Mouse (Mus musculus): ENCODE measurements around the gene Bloc1s2. TPM values are rescaled to one million over a fixed set of nuclear protein-coding genes. Genes with fewer than 3 reads are reported as not detected.

Gene Bloc1s2
- polyA plus RNA-seq, 1 experiment from 2014 or later = 169 TPM

DNA sequence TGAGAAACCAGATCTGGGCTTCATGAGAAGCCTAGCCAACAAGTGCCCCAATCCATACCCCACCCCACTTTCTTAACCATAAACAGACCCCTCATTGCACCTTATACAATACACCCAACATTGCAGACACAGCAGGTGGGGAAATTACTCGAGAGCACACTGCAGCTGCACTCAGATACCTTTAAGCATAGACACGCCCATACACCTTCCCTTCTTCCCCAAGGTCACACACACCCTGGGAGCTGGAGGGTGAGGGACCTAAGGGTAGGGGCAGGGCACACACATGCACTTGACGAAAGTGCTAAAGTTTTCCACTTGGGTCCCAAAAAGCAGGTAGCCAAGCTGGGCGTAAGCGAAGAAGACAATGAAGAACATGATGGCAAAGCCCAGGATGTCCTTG, 7.5 kb upstream of the Bloc1s2 start:
- Histone ChIP-seq H3K27me3 (peaks cover 63% of the 10 kb centered on the region), H3K9ac (no peak overlapping the region), H3K4me2 (no peak overlapping the region), H3K27ac (no peak overlapping the region), H3K36me3 (no peaks in the 10 kb centered on the region), H3K4me1 (replicated peaks) (no peaks in the 10 kb centered on the region), H3K4me3 (no peak overlapping the region), H3K9me3 (no peaks in the 10 kb centered on the region)
- 82% methylated on average over 5 of the region's 5 CpGs for WGBS
- ATAC-seq (ENCODE audit: low FRiP score) = no peak

DNA sequence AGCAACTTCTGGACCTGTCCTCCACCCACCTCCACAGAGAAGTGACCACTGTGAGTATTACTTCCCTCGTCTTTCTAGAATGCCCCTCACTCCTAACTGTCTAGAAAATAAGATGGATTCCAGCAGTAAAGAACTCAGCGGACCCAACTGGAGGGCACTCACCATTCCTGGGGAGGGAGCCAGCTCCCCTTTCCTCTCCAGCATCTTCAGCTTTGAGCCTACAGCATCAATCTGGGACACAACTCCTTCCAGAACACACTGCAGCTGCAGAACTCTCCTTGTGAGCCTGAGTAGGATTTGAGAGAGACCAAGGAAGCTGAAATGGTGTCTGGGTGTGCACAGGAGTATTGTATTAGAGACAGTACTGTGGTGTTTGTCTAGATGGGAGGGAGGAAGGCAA, 2.7 kb upstream of the Bloc1s2 start:
- WGBS = 76% methylated on average over 2 of the region's 2 CpGs
- ATAC-seq (ENCODE audit: low FRiP score) = no peak
- Histone ChIP-seq H3K4me2 (no peak overlapping the region), H3K9ac (no peak overlapping the region), H3K27ac (no peak overlapping the region), H3K27me3 (peaks cover 39% of the 10 kb centered on the region), H3K9me3 (no peaks in the 10 kb centered on the region), H3K4me1 (replicated peaks) (peaks cover 21% of the 10 kb centered on the region), H3K4me3 (no peak overlapping the region), H3K36me3 (peaks cover 7% of the 10 kb centered on the region; the same call in 1 of the 2 replicates)

DNA sequence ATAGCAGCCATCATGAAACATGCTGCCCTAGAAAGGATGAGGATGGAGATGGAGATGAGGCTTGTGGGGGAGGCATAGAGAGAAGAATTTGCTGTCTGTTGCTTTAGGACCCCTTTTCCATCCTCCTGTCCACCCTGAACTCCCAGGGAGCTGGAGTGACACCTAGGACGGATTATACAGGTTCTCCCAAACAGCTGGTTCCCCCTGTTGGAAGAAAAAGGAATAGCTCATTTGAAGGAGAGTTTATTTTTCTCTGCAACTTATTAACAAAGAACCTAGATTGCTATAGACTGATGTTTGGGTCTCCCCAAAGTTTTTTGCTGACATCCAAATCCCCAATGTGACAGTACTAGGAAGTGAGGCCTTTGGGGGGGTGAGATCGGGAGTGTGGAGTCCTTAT, 2.1 kb upstream of the Bloc1s2 start:
- Histone ChIP-seq H3K9ac (no peak overlapping the region), H3K4me3 (no peak overlapping the region), H3K4me1 (replicated peaks) (peaks cover 21% of the 10 kb centered on the region), H3K4me2 (no peak overlapping the region), H3K36me3 (peaks cover 12% of the 10 kb centered on the region), H3K9me3 (no peaks in the 10 kb centered on the region), H3K27ac (no peak overlapping the region), H3K27me3 (peaks cover 33% of the 10 kb centered on the region)
- 34% methylated on average over 2 of the region's 2 CpGs for WGBS
- ATAC-seq (ENCODE audit: low FRiP score) = no peak

DNA sequence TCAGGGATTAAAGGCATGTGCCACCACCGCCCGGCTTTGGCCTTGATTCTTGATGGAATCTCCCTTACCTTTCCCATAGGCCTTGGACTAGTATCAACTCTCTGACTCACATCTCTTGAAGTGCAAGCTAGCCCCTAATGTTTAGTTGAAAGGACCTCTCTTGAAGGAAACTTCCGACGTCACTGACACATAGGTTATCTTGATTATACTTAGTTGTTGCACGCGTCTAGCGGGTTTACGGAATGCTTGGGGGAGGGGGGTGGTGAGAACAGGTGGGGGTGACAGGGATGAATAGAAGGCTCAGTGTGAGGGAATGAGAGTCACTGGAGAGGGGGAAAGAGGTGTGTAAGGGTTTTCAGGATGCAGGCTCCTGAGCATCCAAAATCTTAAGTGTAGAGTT, 705 bp upstream of the Bloc1s2 start:
- H3K4me1 ChIP-seq (replicated peaks) = peaks cover 21% of the 10 kb centered on the region
- H3K9ac ChIP-seq = no peak overlapping the region
- peaks cover 23% of the 10 kb centered on the region for H3K27me3 ChIP-seq
- ATAC-seq (ENCODE audit: low FRiP score) = no peak
- no peaks in the 10 kb centered on the region for H3K9me3 ChIP-seq
- WGBS = 96% methylated on average over 8 of the region's 8 CpGs
- H3K27ac ChIP-seq = no peak overlapping the region
- peaks cover 26% of the 10 kb centered on the region for H3K36me3 ChIP-seq
- H3K4me3 ChIP-seq = no peak overlapping the region
- no peak overlapping the region for H3K4me2 ChIP-seq

DNA sequence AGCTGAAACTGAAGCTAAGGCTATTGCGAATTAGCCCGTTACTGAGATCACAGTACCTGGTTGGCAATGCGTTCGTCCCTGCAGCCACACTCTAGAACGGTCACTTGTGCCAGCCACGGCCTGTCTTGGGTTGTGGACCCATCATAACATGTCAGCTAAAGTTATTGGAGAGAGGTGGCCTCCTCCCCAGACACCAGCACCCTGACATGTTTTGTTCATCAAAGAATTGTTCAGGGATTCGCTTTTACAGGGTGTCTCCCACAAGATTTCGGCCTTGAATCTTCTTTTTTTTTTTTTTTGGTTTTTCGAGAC, 278 bp upstream of the Bloc1s2 start:
- Histone ChIP-seq H3K36me3 (peaks cover 31% of the 10 kb centered on the region), H3K27me3 (peaks cover 22% of the 10 kb centered on the region), H3K4me1 (replicated peaks) (peaks cover 21% of the 10 kb centered on the region), H3K4me3 (peak overlapping the region; percentile 73), H3K9me3 (no peaks in the 10 kb centered on the region), H3K4me2 (peak overlapping the region; percentile 86), H3K27ac (peak overlapping the region; percentile 82), H3K9ac (peak overlapping the region; percentile 84)
- peak; percentile 74 for ATAC-seq (ENCODE audit: low FRiP score)
- WGBS = 63% methylated on average over 9 of the region's 9 CpGs

DNA sequence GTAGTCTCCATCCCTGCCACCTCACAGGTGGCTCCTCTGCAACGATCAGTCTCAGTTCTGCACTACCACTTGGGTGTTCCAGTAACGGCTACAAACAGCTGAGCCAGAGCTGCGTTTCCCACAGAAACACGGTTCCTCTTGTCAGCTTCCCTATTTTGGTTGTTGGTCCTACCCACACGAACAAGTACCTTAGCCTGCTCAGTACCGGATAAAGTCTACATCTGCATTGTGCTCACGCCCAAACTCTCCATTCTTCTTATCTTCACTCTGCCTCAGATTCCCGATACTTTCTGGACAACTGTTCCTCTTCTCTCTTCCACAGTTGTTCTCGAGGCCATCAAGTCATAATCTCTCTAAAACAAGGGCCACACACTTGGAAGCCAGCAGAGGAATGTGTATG, 1.9 kb downstream of the Bloc1s2 start:
- WGBS = 92% methylated on average over 9 of the region's 9 CpGs

DNA sequence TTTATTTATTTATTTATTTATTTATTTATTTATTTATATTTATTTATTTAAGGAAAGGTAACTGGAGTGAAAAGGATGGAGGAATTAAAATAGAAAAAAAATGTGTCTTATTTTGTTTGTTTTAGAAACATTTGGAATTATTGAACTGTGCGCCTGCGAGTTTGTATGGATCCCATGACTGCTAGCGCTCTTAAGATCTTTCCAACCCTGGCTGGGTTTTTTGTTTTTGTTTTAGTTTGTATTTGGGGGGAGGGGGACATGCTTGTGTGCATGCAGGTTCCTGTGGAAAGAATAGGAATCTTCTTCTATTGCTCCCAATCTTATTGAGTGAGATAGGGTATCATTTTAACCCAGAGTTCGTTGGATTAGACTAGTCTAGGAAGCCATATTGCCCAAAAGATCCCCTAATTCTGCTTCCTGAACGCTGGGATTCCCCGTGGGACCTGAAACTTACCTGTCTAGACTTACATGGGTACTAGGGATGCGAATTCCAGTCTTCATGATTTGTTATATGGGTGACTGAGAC, 10.2 kb downstream of the Bloc1s2 start:
- ATAC-seq (ENCODE audit: low FRiP score) = peak; percentile 51; the same call in 1 of the 2 replicates
- peaks cover 9% of the 10 kb centered on the region for H3K4me1 ChIP-seq (replicated peaks)
- H3K27me3 ChIP-seq = no peaks in the 10 kb centered on the region
- peak overlapping the region; percentile 58 for H3K4me3 ChIP-seq
- H3K9me3 ChIP-seq = no peaks in the 10 kb centered on the region
- H3K9ac ChIP-seq = peak overlapping the region; percentile 26; the same call in 1 of the 2 replicates
- H3K27ac ChIP-seq = peak overlapping the region; percentile 25; the same call in 1 of the 2 replicates
- WGBS = 29% methylated on average over 7 of the region's 7 CpGs
- peaks cover 41% of the 10 kb centered on the region for H3K36me3 ChIP-seq
- H3K4me2 ChIP-seq = peak overlapping the region; percentile 49

More for the DNA sequence above, 1.9 kb downstream of the Bloc1s2 start:
- Histone ChIP-seq H3K9ac (no peak overlapping the region), H3K4me2 (no peak overlapping the region), H3K36me3 (peaks cover 49% of the 10 kb centered on the region), H3K9me3 (no peaks in the 10 kb centered on the region), H3K4me1 (replicated peaks) (peaks cover 21% of the 10 kb centered on the region), H3K4me3 (no peak overlapping the region), H3K27ac (no peak overlapping the region), H3K27me3 (peaks cover 13% of the 10 kb centered on the region)
- ATAC-seq (ENCODE audit: low FRiP score) = no peak

DNA sequence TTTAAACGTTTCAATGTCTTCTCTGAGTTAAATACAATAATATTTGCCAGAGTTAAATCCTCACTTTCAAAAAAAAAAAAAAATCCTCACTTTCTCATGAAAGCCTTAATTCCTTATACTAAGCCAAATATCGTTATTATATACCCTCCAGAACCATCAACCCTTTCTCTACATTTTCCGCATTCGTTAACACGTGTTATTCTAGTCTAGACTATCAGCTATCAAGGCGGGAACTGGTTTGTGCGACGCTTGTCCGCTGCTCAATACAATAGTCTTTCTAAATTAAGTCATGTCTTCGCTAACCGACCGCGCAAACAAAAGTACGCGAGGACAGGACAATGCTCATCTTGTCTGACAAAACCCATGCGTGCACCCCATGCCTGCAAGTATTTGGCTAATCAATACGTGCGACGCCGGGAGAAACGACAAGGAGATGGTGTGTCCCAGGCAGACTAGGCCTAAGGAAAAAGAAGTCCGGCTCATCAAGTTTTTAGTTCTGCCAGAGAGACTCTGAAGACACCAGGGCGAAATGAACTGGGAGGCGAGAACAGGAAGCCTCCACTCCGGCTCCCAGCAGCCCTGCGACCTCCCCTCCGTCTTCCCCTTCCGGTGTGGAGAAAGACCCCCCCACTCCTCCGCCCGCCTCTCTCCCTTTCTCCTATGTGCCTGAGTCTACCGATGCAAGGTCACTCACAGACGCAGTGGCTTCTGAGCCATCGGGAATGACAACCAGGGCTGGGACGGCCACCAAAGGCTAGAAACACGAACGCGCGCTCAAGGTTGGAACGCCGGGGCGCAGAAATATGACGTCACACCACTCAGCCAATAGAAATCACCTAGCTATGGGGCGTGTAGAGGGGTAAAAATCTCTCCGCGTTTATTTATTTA, 10.9 kb downstream of the Bloc1s2 start, which contains the start of gene Cwf19l1:
Gene Cwf19l1 (minus strand): TSS at position 805 of the 888 bp plus-strand sequence.
- Histone ChIP-seq H3K9ac (peak within 1 kb of the TSS; percentile 72), H3K4me3 (peak within 1 kb of the TSS; percentile 58), H3K27me3 (no peaks in the 10 kb centered on the region), H3K27ac (peak within 1 kb of the TSS; percentile 94), H3K4me1 (replicated peaks) (peaks cover 9% of the 10 kb centered on the region), H3K4me2 (peak within 1 kb of the TSS; percentile 82), H3K36me3 (peaks cover 43% of the 10 kb centered on the region), H3K9me3 (no peaks in the 10 kb centered on the region)
- ATAC-seq (ENCODE audit: low FRiP score) = peak; percentile 92
- WGBS = under 1% methylated on average over 45 of the region's 45 CpGs

DNA sequence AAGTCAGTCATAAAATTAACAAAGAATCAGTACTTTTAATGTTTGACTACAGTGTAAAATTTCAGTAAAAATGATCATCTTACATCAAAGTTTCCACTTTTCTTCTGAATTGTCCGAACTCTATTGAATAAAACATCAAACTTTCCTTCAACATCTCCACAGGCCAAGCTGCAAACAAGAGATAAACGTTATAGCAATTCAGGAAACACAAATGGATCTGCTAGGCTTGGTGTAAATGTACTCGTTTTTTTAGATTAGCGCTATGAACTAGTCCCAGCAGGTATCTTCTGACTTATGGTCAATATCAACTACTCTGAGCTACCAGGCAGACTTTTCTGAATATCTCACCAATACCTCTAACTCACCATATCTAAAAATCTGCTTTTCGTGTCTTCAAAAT, 13.3 kb downstream of the Bloc1s2 start:
- H3K4me1 ChIP-seq (replicated peaks) = peaks cover 9% of the 10 kb centered on the region
- no peak overlapping the region for H3K4me2 ChIP-seq
- H3K4me3 ChIP-seq = no peak overlapping the region
- WGBS = 93% methylated on average over 5 of the region's 5 CpGs
- H3K9me3 ChIP-seq = no peaks in the 10 kb centered on the region
- no peak overlapping the region for H3K27ac ChIP-seq
- no peaks in the 10 kb centered on the region for H3K27me3 ChIP-seq
- no peak for ATAC-seq (ENCODE audit: low FRiP score)
- peaks cover 44% of the 10 kb centered on the region for H3K36me3 ChIP-seq
- no peak overlapping the region for H3K9ac ChIP-seq

DNA sequence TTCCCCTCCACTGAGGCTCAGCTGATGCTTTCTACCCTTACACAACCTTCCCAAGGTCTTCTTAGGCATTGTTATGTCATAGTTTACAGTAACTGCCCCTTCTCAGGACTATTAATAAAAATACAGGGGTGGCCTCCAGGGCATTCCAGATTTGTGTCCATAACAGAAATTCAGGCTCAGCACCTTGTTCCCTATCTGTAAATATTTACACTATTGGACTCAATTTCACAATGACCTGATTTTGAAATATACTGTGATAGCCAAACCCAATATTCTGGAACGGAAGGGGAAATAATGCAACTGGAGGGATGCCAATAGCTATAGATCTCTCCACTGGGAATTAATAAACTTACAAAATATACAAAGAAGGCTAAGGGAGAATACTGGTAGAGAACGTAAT, 17.7 kb downstream of the Bloc1s2 start:
- H3K9me3 ChIP-seq = no peaks in the 10 kb centered on the region
- no peaks in the 10 kb centered on the region for H3K4me1 ChIP-seq (replicated peaks)
- H3K27ac ChIP-seq = no peak overlapping the region
- peaks cover 76% of the 10 kb centered on the region for H3K36me3 ChIP-seq
- no peak overlapping the region for H3K4me3 ChIP-seq
- 94% methylated on average over 2 of the region's 2 CpGs for WGBS
- H3K9ac ChIP-seq = no peak overlapping the region
- ATAC-seq (ENCODE audit: low FRiP score) = no peak
- no peaks in the 10 kb centered on the region for H3K27me3 ChIP-seq
- H3K4me2 ChIP-seq = no peak overlapping the region

DNA sequence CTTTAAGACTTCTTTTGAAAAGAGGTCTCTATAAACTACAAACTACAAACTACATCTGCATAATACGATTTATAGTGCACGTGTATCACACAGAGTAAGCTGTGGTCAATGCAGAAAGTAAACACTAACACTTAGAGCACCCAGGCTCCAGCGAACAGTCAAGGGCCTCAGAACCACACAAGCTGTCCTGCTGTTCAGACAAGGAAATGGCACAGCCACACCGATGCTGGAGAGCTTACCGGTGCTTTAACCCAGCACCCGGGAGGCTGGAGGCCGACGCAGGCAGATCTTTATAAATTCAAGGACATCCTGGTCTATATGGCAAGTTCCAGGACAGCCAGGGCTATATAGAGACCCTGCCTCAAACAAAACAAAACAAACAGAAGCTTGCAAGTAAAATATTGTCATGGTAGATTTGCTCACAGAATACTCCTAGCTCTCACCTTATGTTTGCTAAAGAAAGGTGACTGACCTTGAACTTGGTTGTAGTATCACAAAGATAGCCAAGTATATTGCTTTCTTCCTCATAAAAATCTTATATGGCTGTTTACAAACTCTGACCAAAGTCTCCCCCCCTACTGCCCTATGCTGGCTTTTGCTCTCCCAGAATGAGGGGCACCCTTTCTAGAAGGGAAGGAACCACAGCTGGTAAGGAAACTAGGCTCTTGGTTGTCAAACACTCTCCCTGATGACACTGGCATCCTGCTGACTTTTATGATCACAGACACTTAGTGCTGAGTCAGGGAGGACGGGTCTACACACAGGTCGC, 18.3 kb downstream of the Bloc1s2 start:
- Histone ChIP-seq H3K27ac (no peak overlapping the region), H3K4me1 (replicated peaks) (no peaks in the 10 kb centered on the region), H3K27me3 (no peaks in the 10 kb centered on the region), H3K9ac (no peak overlapping the region), H3K9me3 (no peaks in the 10 kb centered on the region), H3K4me3 (no peak overlapping the region), H3K36me3 (peaks cover 83% of the 10 kb centered on the region), H3K4me2 (no peak overlapping the region)
- ATAC-seq (ENCODE audit: low FRiP score) = no peak
- 96% methylated on average over 10 of the region's 10 CpGs for WGBS

DNA sequence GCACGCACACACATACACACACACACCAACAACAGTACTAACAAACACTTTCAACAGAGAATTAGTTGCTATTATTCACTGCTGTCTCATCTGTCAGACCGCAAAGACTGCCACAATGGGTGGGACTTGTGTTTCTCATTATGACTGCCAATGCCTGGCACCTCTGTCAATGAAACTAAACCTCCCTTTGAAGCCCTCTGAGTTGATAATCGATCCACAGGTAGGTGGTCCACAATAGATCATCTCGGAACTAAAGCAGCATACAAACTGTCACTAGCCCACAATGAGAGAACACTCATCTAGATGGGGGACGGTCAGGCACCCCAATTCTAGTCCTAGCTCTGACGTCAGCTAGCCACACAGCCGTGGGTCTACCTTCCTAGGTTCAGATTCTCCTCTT, 25.1 kb downstream of the Bloc1s2 start:
- Histone ChIP-seq H3K4me3 (no peak overlapping the region), H3K4me2 (no peak overlapping the region), H3K9ac (no peak overlapping the region), H3K27me3 (no peaks in the 10 kb centered on the region), H3K4me1 (replicated peaks) (no peaks in the 10 kb centered on the region), H3K9me3 (no peaks in the 10 kb centered on the region), H3K27ac (no peak overlapping the region), H3K36me3 (peaks cover 88% of the 10 kb centered on the region)
- no peak for ATAC-seq (ENCODE audit: low FRiP score)
- 89% methylated on average over 7 of the region's 7 CpGs for WGBS

Data from hindbrain, embryonic 13.5 days (tissue).